ENCODE assay signal across 15 mouse cellular contexts in genomic region chr13:34346748-34347147, GRCm38 (mm10). TPM values are rescaled to one million over a fixed set of nuclear protein-coding genes. Genes with fewer than 3 reads are reported as not detected.
DNase-seq lines count a peak whose midpoint lies in the region; ATAC-seq and TF ChIP-seq lines count a peak whose summit lies in the region.
"Had no signal": no experiment of that assay in that cellular context is flagged by ENCODE, and none has a peak within 500 bp of the region (broad histone marks: within the 10 kb centered on the region; RNA-seq: fewer than 3 reads in every experiment).

No protein-coding gene starts in this region.

- no peak overlapping the region for H3K27ac ChIP-seq in lung, embryonic 14.5 days (ENCODE audit: low read depth)
- H3K27ac ChIP-seq in lung, postnatal 0 days (ENCODE audit: low read length): no peak overlapping the region
- H3K27ac ChIP-seq in liver, embryonic 14.5 days: peak overlapping the region; percentile 85
- H3K27ac ChIP-seq in stomach, postnatal 0 days (replicated peaks): no peak overlapping the region
- H3K27ac ChIP-seq: limb, embryonic 13.5 days; midbrain, embryonic 12.5 days had no signal

- no peak for TF ChIP-seq EP300 in lung, postnatal 0 days (IDR thresholded peaks at IDR 0.05)
- TF ChIP-seq EP300 in liver, embryonic 14.5 days (IDR thresholded peaks at IDR 0.05; ENCODE audit: low read depth): 0 out of 2 replicates have a peak, but pooled peaks have one; percentile 4
- TF ChIP-seq EP300 in stomach, postnatal 0 days (optimal IDR thresholded peaks at IDR 0.05): no peak

- no peak for TF ChIP-seq CTCF in lung, embryonic 14.5 days (IDR thresholded peaks at IDR 0.05; ENCODE audit: low read depth)
- no peak for TF ChIP-seq CTCF in lung, postnatal 0 days (IDR thresholded peaks at IDR 0.05)
- no peak for TF ChIP-seq CTCF in liver, embryonic 14.5 days (IDR thresholded peaks at IDR 0.05; ENCODE audit: low read depth)
- no peak for TF ChIP-seq CTCF in stomach, postnatal 0 days (IDR thresholded peaks at IDR 0.05; ENCODE audit: low read depth)

- WGBS in lung, embryonic 14.5 days: 41% methylated on average over 4 of the region's 4 CpGs
- 42% methylated on average over 4 of the region's 4 CpGs for WGBS in lung, postnatal 0 days
- 8% methylated on average over 4 of the region's 4 CpGs for WGBS in liver, embryonic 14.5 days (ENCODE audit: insufficient replicate concordance)
- 48% methylated on average over 4 of the region's 4 CpGs for WGBS in stomach, postnatal 0 days

- no peaks in the 10 kb centered on the region for H3K9me3 ChIP-seq in lung, embryonic 14.5 days (ENCODE audit: low read depth, low read length)
- no peaks in the 10 kb centered on the region for H3K9me3 ChIP-seq in lung, postnatal 0 days (ENCODE audit: low read length)
- H3K9me3 ChIP-seq in liver, embryonic 14.5 days (ENCODE audit: control insufficient read depth, low read length): no peaks in the 10 kb centered on the region
- no peaks in the 10 kb centered on the region for H3K9me3 ChIP-seq in stomach, postnatal 0 days (ENCODE audit: control insufficient read depth, low read length)
- H3K9me3 ChIP-seq: limb, embryonic 13.5 days; midbrain, embryonic 12.5 days had no signal

- H3K4me1 ChIP-seq in lung, embryonic 14.5 days (ENCODE audit: insufficient read depth): peaks cover 7% of the 10 kb centered on the region; the same call in 1 of the 2 replicates
- no peaks in the 10 kb centered on the region; the same call in 1 of the 2 replicates for H3K4me1 ChIP-seq in lung, postnatal 0 days (ENCODE audit: insufficient read depth, low read depth, low read length)
- peaks cover 42 to 45% of the 10 kb centered on the region in 2 experiments for H3K4me1 ChIP-seq in liver, embryonic 14.5 days (replicated peaks; ENCODE audit: control insufficient read depth in 2 of 2, insufficient read depth in 2 of 2, low read length in 1 of 2)
- no peaks in the 10 kb centered on the region; the same call in 1 of the 2 replicates for H3K4me1 ChIP-seq in stomach, postnatal 0 days (replicated peaks; ENCODE audit: control insufficient read depth, insufficient read depth)

- H3K9ac ChIP-seq in lung, embryonic 14.5 days: no peak overlapping the region
- no peak overlapping the region for H3K9ac ChIP-seq in lung, postnatal 0 days (replicated peaks; ENCODE audit: low read depth)
- peak overlapping the region; percentile 99 for H3K9ac ChIP-seq in liver, embryonic 14.5 days (replicated peaks)
- H3K9ac ChIP-seq in stomach, postnatal 0 days (ENCODE audit: low read length): no peak overlapping the region
- H3K9ac ChIP-seq: limb, embryonic 13.5 days; midbrain, embryonic 12.5 days had no signal

- intact Hi-C loops in gastrocnemius, postnatal 14 days (cut with DNase I; ENCODE audit: low total_unique reads): loop anchor here (10.0 kb wide), 2 partner anchors 92 to 288 kb away; no protein-coding TSS in a partner anchor
- intact Hi-C loops in left cerebral cortex, postnatal 25 days (cut with DNase I): loop anchor here (5.0 to 10.0 kb wide), 3 partner anchors 81 to 518 kb away; no protein-coding TSS in a partner anchor

- H3K4me3 ChIP-seq in lung, embryonic 14.5 days (ENCODE audit: low read depth, low read length): no peak overlapping the region
- no peak overlapping the region for H3K4me3 ChIP-seq in lung, postnatal 0 days (ENCODE audit: low read depth, low read length)
- H3K4me3 ChIP-seq in liver, embryonic 14.5 days (ENCODE audit: insufficient read depth in 1 of 2, low read depth in 2 of 2, low read length in 2 of 2): peak overlapping the region; percentile 51 to 97
- no peak overlapping the region for H3K4me3 ChIP-seq in stomach, postnatal 0 days (ENCODE audit: low read depth, low read length)
- H3K4me3 ChIP-seq: limb, embryonic 13.5 days; midbrain, embryonic 12.5 days; myocyte had no signal

- peaks cover 39% of the 10 kb centered on the region for H3K27me3 ChIP-seq in lung, embryonic 14.5 days (ENCODE audit: insufficient read depth, low read length)
- H3K27me3 ChIP-seq in lung, postnatal 0 days (replicated peaks; ENCODE audit: insufficient read depth, low read length): no peaks in the 10 kb centered on the region
- no peaks in the 10 kb centered on the region for H3K27me3 ChIP-seq in liver, embryonic 14.5 days (ENCODE audit: control insufficient read depth, insufficient read depth, low read length)
- no peaks in the 10 kb centered on the region for H3K27me3 ChIP-seq in stomach, postnatal 0 days (ENCODE audit: control insufficient read depth, insufficient read depth, low read length)

- DNase-seq in lung, embryonic 14.5 days: no peak
- no peak for DNase-seq in lung, postnatal 0 days (ENCODE audit: low spot score)
- DNase-seq in c-Kit-positive CD71-positive TER-119-positive erythroid progenitor cells, embryonic 14.5 days (ENCODE audit: low spot score): peak; percentile 69
- DNase-seq in liver, embryonic 14.5 days (ENCODE audit: low read depth in 3 of 3, low spot score in 3 of 3): no peak
- peak; percentile 20 for DNase-seq in stomach, postnatal 0 days (ENCODE audit: low spot score)
- no peak for DNase-seq in gastrocnemius, postnatal 14 days
- DNase-seq in left cerebral cortex, postnatal 25 days (ENCODE audit: low spot score in 2 of 2): no peak
- DNase-seq: adrenal gland, postnatal 25 days; cerebellum, adult 11 months; cerebellum, postnatal 36 days; lung, postnatal 14 days; thymus, adult 2 months had no signal

- no peak for ATAC-seq in lung, embryonic 14.5 days (ENCODE audit: insufficient read depth)
- ATAC-seq in lung, postnatal 0 days: no peak
- ATAC-seq in liver, embryonic 14.5 days (ENCODE audit: insufficient read depth): peak; percentile 27
- peak; percentile 34; the same call in 1 of the 2 replicates for ATAC-seq in stomach, postnatal 0 days (ENCODE audit: low FRiP score, low TSS enrichment)

- peak overlapping the region; percentile 7; the same call in 1 of the 2 replicates for H3K4me2 ChIP-seq in lung, embryonic 14.5 days
- no peak overlapping the region for H3K4me2 ChIP-seq in lung, postnatal 0 days (replicated peaks; ENCODE audit: low read depth, low read length)
- H3K4me2 ChIP-seq in liver, embryonic 14.5 days (ENCODE audit: low read depth): peak overlapping the region; percentile 82
- no peak overlapping the region for H3K4me2 ChIP-seq in stomach, postnatal 0 days (replicated peaks; ENCODE audit: low read depth)

- H3K36me3 ChIP-seq in lung, embryonic 14.5 days (ENCODE audit: insufficient read depth): no peaks in the 10 kb centered on the region
- no peaks in the 10 kb centered on the region for H3K36me3 ChIP-seq in lung, postnatal 0 days (ENCODE audit: insufficient read depth, low read length)
- H3K36me3 ChIP-seq in liver, embryonic 14.5 days (replicated peaks; ENCODE audit: control insufficient read depth, insufficient read depth, low read depth): peaks cover 7% of the 10 kb centered on the region
- H3K36me3 ChIP-seq in stomach, postnatal 0 days (ENCODE audit: control insufficient read depth, insufficient read depth, low read length): no peaks in the 10 kb centered on the region
- H3K36me3 ChIP-seq: limb, embryonic 13.5 days; midbrain, embryonic 12.5 days had no signal

RNA-seq across cellular contexts. Expression of gene Slc22a23, which starts 1.8 kb away (rescaled TPM):
- 6.7 and 7.5 TPM in 2 replicates for polyA plus RNA-seq in lung, embryonic 14.5 days (2014; fragmentation: Nextera tagmentation; extraction: Ambion mirVana)
- polyA plus RNA-seq in lung, postnatal 0 days (2015; fragmentation: Nextera tagmentation; extraction: Ambion mirVana): 8.1 and 9.1 TPM in 2 replicates
- 21.4 and 24.4 TPM in 2 replicates for polyA plus RNA-seq in liver, embryonic 14.5 days (2012; rRNA removed)
- polyA plus RNA-seq in liver, embryonic 14.5 days (2014; fragmentation: Nextera tagmentation; extraction: Ambion mirVana): 9.3 and 11.9 TPM in 2 replicates
- polyA plus RNA-seq in stomach, postnatal 0 days (2015; fragmentation: Nextera tagmentation; extraction: Ambion mirVana): 6.9 and 7.5 TPM in 2 replicates
- 1 to 10 TPM; 7.8 to 9.9 TPM for total RNA-seq in gastrocnemius, postnatal 14 days (2021)
- total RNA-seq in left cerebral cortex, postnatal 25 days (2021): 10 to 100 TPM; 58.9 to 59.3 TPM

Comparison
In these comparisons a context has a peak if more than half of its experiments do, and no peak if none do; other contexts are left out.
1. H3K4me2 ChIP-seq: peak in lung, embryonic 14.5 days (single experiment) and liver, embryonic 14.5 days (single experiment); none in lung, postnatal 0 days (single experiment) and stomach, postnatal 0 days (single experiment).
2. ATAC-seq: peak in liver, embryonic 14.5 days (single experiment) and stomach, postnatal 0 days (single experiment); none in lung, embryonic 14.5 days (single experiment) and lung, postnatal 0 days (single experiment).
3. DNase-seq: peak in c-Kit-positive CD71-positive TER-119-positive erythroid progenitor cells, embryonic 14.5 days (single experiment) and stomach, postnatal 0 days (single experiment); none in lung, embryonic 14.5 days (single experiment), lung, postnatal 0 days (single experiment), liver, embryonic 14.5 days (0 of 3), gastrocnemius, postnatal 14 days (single experiment) and left cerebral cortex, postnatal 25 days (0 of 2).
4. H3K4me3 ChIP-seq: peak in liver, embryonic 14.5 days (2 of 2); none in lung, embryonic 14.5 days (single experiment), lung, postnatal 0 days (single experiment) and stomach, postnatal 0 days (single experiment).